Mouse (Mus musculus) left cerebral cortex, postnatal 25 days (tissue): ENCODE measurements at regions not wholly inside any gene's neighbourhood (a gene's known extent, or its start where the extent isn't known, plus 50 kb on each side); places are given as distances from the start of the nearest gene placed in this dataset.

Experiments
- DNase-seq, 2 experiments: peaks; one replicate each; pipeline ENCODE4 v3.0.0; 2022; ENCODE audit warnings: low spot score in 2 of 2, mixed read lengths in 1 of 2
- intact Hi-C: fragments of 180-260 bp; cut with DNase I; formaldehyde crosslinking; loops from one replicate; pipeline ENCODE4 v1.15.1; 2025

GRCm38 (mm10) chrX:68146165-68146564, 224.9 kb upstream of the 4933436I01Rik start:
- intact Hi-C loops: no loop called here
- DNase-seq: peak in 1 of 2 experiments; percentile 49
